ENCODE assay signal across 30 mouse cellular contexts in genomic region chr4:138805248-138805647, GRCm38 (mm10). TPM values are rescaled to one million over a fixed set of nuclear protein-coding genes. Genes with fewer than 3 reads are reported as not detected.
DNase-seq lines count a peak whose midpoint lies in the region; ATAC-seq and TF ChIP-seq lines count a peak whose summit lies in the region.
"Had no signal": no experiment of that assay in that cellular context is flagged by ENCODE, and none has a peak within 500 bp of the region (broad histone marks: within the 10 kb centered on the region; RNA-seq: fewer than 3 reads in every experiment).

No protein-coding gene starts in this region.

- H3K4me1 ChIP-seq in forebrain, embryonic 14.5 days (ENCODE audit: control insufficient read depth, insufficient read depth, low read length): peaks cover 5% of the 10 kb centered on the region; the same call in 1 of the 2 replicates
- H3K4me1 ChIP-seq in forebrain, embryonic 13.5 days: peaks cover 10% of the 10 kb centered on the region
- H3K4me1 ChIP-seq: liver, embryonic 15.5 days had no signal

- TF ChIP-seq CTCF in brain, embryonic 14.5 days (IDR thresholded peaks at IDR 0.05; ENCODE audit: borderline replicate concordance, extremely low read depth, insufficient read depth, insufficient read length): no peak

- DNase-seq in forebrain, embryonic 14.5 days (ENCODE audit: low spot score): peak; percentile 52
- peak; percentile 53 for DNase-seq in kidney, adult 9 months
- DNase-seq in kidney, postnatal 14 days: no peak
- peak; percentile 49 for DNase-seq in Muller cell, postnatal 12 days (ENCODE audit: inconsistent ontology term)
- DNase-seq in brain, embryonic 14.5 days (ENCODE audit: low read depth): peak; percentile 59
- no peak for DNase-seq in layer of hippocampus, adult 9-11 months
- DNase-seq: adrenal gland, adult 8-10 months; cerebellum, adult 8-10 months; cerebellum, postnatal 25 days; gastrocnemius, postnatal 14 days; heart, adult 11 months; heart, postnatal 36 days; kidney, adult 18-20 months; kidney, postnatal 10 days; lung, embryonic 14.5 days; lung, postnatal 14 days; right cerebral cortex, postnatal 25 days had no signal

- no peak overlapping the region for H3K4me3 ChIP-seq in forebrain, embryonic 14.5 days (ENCODE audit: low read depth, low read length)
- no peak overlapping the region for H3K4me3 ChIP-seq in forebrain, embryonic 13.5 days
- H3K4me3 ChIP-seq: embryonic facial prominence, embryonic 10.5 days; embryonic facial prominence, embryonic 15.5 days; forebrain, embryonic 12.5 days; heart, embryonic 10.5 days; heart, embryonic 15.5 days; layer of hippocampus, adult 2 months; limb, embryonic 10.5 days; limb, embryonic 15.5 days; liver, embryonic 15.5 days; midbrain, embryonic 15.5 days; stomach, embryonic 15.5 days had no signal

- no peak overlapping the region for H3K9ac ChIP-seq in forebrain, embryonic 14.5 days (ENCODE audit: low read length)
- no peak overlapping the region for H3K9ac ChIP-seq in forebrain, embryonic 13.5 days
- H3K9ac ChIP-seq: embryonic facial prominence, embryonic 15.5 days; forebrain, embryonic 12.5 days; heart, embryonic 15.5 days; limb, embryonic 15.5 days; liver, embryonic 15.5 days; lung, embryonic 14.5 days; midbrain, embryonic 15.5 days; stomach, embryonic 15.5 days had no signal

- H3K27ac ChIP-seq in forebrain, embryonic 14.5 days (ENCODE audit: low read depth, low read length): no peak overlapping the region
- H3K27ac ChIP-seq in forebrain, embryonic 13.5 days: no peak overlapping the region
- H3K27ac ChIP-seq: embryonic facial prominence, embryonic 10.5 days; embryonic facial prominence, embryonic 15.5 days; forebrain, embryonic 12.5 days; heart, embryonic 10.5 days; heart, embryonic 15.5 days; layer of hippocampus, adult 2 months; limb, embryonic 10.5 days; limb, embryonic 15.5 days; liver, embryonic 15.5 days; midbrain, embryonic 15.5 days; stomach, embryonic 15.5 days had no signal

- H3K4me2 ChIP-seq in forebrain, embryonic 14.5 days (ENCODE audit: low read length): no peak overlapping the region
- no peak overlapping the region for H3K4me2 ChIP-seq in forebrain, embryonic 13.5 days
- H3K4me2 ChIP-seq: embryonic facial prominence, embryonic 15.5 days; forebrain, embryonic 12.5 days; heart, embryonic 15.5 days; limb, embryonic 15.5 days; liver, embryonic 15.5 days; lung, embryonic 14.5 days; midbrain, embryonic 15.5 days; stomach, embryonic 15.5 days had no signal

- H3K9me3 ChIP-seq in forebrain, embryonic 14.5 days (replicated peaks; ENCODE audit: control insufficient read depth, low read length): no peaks in the 10 kb centered on the region
- H3K9me3 ChIP-seq in forebrain, embryonic 13.5 days (replicated peaks): no peaks in the 10 kb centered on the region
- H3K9me3 ChIP-seq: embryonic facial prominence, embryonic 10.5 days; embryonic facial prominence, embryonic 15.5 days; forebrain, embryonic 12.5 days; heart, embryonic 10.5 days; heart, embryonic 15.5 days; limb, embryonic 10.5 days; limb, embryonic 15.5 days; liver, embryonic 15.5 days; midbrain, embryonic 15.5 days; stomach, embryonic 15.5 days had no signal

- 0 out of 2 replicates have a peak, but pooled peaks have one; percentile 15 for ATAC-seq in forebrain, embryonic 14.5 days
- ATAC-seq in forebrain, embryonic 13.5 days: no peak
- ATAC-seq: midbrain, embryonic 15.5 days had no signal

- WGBS in forebrain, embryonic 14.5 days: 8% methylated on average over 8 of the region's 8 CpGs
- WGBS in forebrain, embryonic 13.5 days: 18% methylated on average over 8 of the region's 8 CpGs

- H3K36me3 ChIP-seq in forebrain, embryonic 14.5 days (ENCODE audit: control insufficient read depth, insufficient read depth, low read length): no peaks in the 10 kb centered on the region
- no peaks in the 10 kb centered on the region for H3K36me3 ChIP-seq in forebrain, embryonic 13.5 days (ENCODE audit: poor library complexity, severe bottlenecking)
- H3K36me3 ChIP-seq: embryonic facial prominence, embryonic 10.5 days; embryonic facial prominence, embryonic 15.5 days; forebrain, embryonic 12.5 days; heart, embryonic 10.5 days; heart, embryonic 15.5 days; limb, embryonic 10.5 days; limb, embryonic 15.5 days; liver, embryonic 15.5 days; midbrain, embryonic 15.5 days; stomach, embryonic 15.5 days had no signal

- H3K27me3 ChIP-seq in forebrain, embryonic 14.5 days (replicated peaks; ENCODE audit: control insufficient read depth, insufficient read depth, low read length): no peaks in the 10 kb centered on the region
- no peaks in the 10 kb centered on the region for H3K27me3 ChIP-seq in forebrain, embryonic 13.5 days
- H3K27me3 ChIP-seq: embryonic facial prominence, embryonic 15.5 days; forebrain, embryonic 12.5 days; limb, embryonic 15.5 days; liver, embryonic 15.5 days; midbrain, embryonic 15.5 days; stomach, embryonic 15.5 days had no signal

- no peak for TF ChIP-seq POLR2A in brain, embryonic 14.5 days (IDR thresholded peaks at IDR 0.05; ENCODE audit: borderline replicate concordance, extremely low read depth, insufficient read depth, insufficient read length, poor library complexity, severe bottlenecking)

RNA-seq across cellular contexts. Expression of gene Pla2g2d, which starts 29.7 kb away (rescaled TPM):
- 0.17 and 0.24 TPM in 2 replicates for polyA plus RNA-seq in forebrain, embryonic 14.5 days (2014; fragmentation: Nextera tagmentation; extraction: Ambion mirVana)
- polyA plus RNA-seq in forebrain, embryonic 13.5 days (2015; fragmentation: Nextera tagmentation; extraction: Ambion mirVana): 0.08 TPM in 1 of 2 replicates, not detected in the other
- polyA plus RNA-seq in brain, embryonic 14.5 days (2012; rRNA removed): 0.13 and 0.14 TPM in 2 replicates
- polyA plus RNA-seq: forebrain, embryonic 12.5 days; heart, embryonic 15.5 days; limb, embryonic 10.5 days; liver, embryonic 15.5 days had no signal

RNA-seq across cellular contexts. Expression of gene Pla2g2f, which starts 47.8 kb away (rescaled TPM):
- 0.09 TPM in 1 of 2 replicates, not detected in the other for polyA plus RNA-seq in forebrain, embryonic 14.5 days (2014; fragmentation: Nextera tagmentation; extraction: Ambion mirVana)
- polyA plus RNA-seq in forebrain, embryonic 13.5 days (2015; fragmentation: Nextera tagmentation; extraction: Ambion mirVana): not detected in 2 replicates
- polyA plus RNA-seq in brain, embryonic 14.5 days (2012; rRNA removed): 0.16 and 1.2 TPM in 2 replicates
- polyA plus RNA-seq: embryonic facial prominence, embryonic 10.5 days; forebrain, embryonic 12.5 days; liver, embryonic 15.5 days; lung, embryonic 14.5 days had no signal

RNA-seq across cellular contexts. Expression of gene Pla2g5, which starts 58.0 kb away (rescaled TPM):
- polyA plus RNA-seq in forebrain, embryonic 14.5 days (2014; fragmentation: Nextera tagmentation; extraction: Ambion mirVana): 0.67 and 1.0 TPM in 2 replicates
- polyA plus RNA-seq in forebrain, embryonic 13.5 days (2015; fragmentation: Nextera tagmentation; extraction: Ambion mirVana): 0.26 and 0.42 TPM in 2 replicates
- 0.61 and 0.94 TPM in 2 replicates for polyA plus RNA-seq in brain, embryonic 14.5 days (2012; rRNA removed)
- polyA plus RNA-seq: neural tube, embryonic 11.5 days had no signal

Comparison
In these comparisons a context has a peak if more than half of its experiments do, and no peak if none do; other contexts are left out.
1. DNase-seq: peak in forebrain, embryonic 14.5 days (single experiment), kidney, adult 9 months (single experiment), Muller cell, postnatal 12 days (single experiment) and brain, embryonic 14.5 days (single experiment); none in kidney, postnatal 14 days (single experiment) and layer of hippocampus, adult 9-11 months (single experiment).